Mouse (Mus musculus): ENCODE measurements at regions not wholly inside any gene's neighbourhood (a gene's known extent, or its start where the extent isn't known, plus 50 kb on each side); places are given as distances from the start of the nearest gene placed in this dataset.
"Not testable (repeated sequence)": the region's sequence is repeated elsewhere in the genome, so short reads cannot be mapped to it uniquely, and the experiment has no call there.

- not testable (repeated sequence) for DNase-seq (ENCODE audit: low spot score)
Measured at GRCm38 (mm10) chr1:184669173-184669572, 63.2 kb downstream of the Hlx start.

GRCm38 (mm10) chr1:184668428-184668827, 64.0 kb downstream of the Hlx start:
- DNase-seq (ENCODE audit: low spot score) = no peak

DNA sequence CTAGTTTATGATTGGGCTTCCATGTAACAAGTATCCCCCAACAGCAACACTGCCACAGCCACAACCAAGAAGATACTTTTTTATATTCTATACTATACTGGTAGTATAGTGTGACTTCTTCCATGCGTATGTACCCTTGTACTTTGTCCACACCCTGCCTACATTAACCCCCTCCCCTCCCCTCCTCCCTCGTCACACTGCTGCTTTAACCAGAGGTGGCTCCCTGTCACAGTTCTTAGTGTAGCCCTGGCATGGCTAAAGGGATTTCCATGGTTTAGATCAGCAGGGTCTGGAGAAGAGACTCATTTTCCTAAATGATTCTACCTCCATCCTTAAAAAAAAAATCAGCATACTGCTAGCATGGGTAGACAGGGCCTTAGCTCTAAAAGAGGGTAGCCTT, 64.4 kb downstream of the Hlx start:
- no peak for DNase-seq (ENCODE audit: low spot score)

- DNase-seq (ENCODE audit: low spot score) = no peak
Measured at GRCm38 (mm10) chr1:184665243-184665642, 67.2 kb downstream of the Hlx start.

DNA sequence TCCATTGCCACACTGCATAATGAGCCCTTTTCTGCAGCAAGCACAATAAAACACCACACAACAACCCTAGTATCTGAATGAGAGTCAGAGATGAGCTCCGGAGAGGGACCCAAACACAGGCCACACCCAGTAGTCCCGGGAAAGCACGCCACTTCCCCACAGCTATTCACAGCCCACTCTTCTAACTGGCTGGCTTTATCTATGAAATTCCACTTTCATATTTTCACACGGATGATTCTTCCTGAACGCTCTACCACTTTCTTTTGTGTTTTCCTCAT, 68.4 kb downstream of the Hlx start:
- no peak for DNase-seq (ENCODE audit: low spot score)

- no peak for DNase-seq (ENCODE audit: low spot score)
Measured at GRCm38 (mm10) chr1:184663300-184664097, 68.9 kb downstream of the Hlx start.

GRCm38 (mm10) chr1:184650541-184651105, 81.8 kb downstream of the Hlx start:
- DNase-seq (ENCODE audit: low spot score) = no peak

GRCm38 (mm10) chr1:184647920-184648540, 84.4 kb downstream of the Hlx start:
- no peak for DNase-seq (ENCODE audit: low spot score)

DNA sequence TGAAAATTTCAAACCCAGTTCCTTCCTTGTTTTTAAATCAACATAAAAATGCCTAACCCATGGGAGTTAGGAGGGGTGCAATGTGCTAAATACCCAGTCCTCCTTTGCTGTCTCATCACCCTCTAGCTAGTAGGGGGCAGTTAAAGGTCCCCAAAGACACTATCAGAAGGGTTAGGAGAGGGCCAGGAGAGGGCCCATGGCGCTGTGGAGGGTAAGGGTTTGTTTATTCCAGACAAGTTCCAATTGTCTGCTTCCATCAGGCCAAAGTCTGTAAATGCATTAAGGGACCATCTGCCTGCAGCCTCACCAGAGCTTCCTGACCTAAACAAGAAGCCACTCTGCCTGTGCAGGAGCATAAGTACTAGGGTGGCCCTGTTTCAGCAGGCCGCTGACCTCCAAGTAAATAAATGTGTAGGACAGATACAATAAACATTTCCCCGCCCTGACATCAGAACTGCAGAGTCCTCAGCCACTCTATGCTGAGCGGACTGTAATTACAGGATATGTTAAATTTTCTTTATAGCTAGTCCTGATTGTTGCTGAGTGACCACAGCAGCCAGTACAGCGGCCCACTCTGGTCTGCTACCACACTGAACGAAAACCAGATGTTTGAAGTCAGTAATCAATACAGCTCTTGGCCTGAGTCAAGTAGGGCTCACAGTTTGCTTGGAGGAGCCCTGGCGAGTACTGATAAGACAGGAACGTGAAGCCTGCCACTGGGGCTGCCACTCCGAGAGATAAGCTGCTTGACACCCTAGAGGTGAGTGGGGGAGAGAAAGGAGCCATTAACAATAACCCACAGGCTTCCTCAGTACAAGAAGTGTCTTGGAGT, 87.4 kb downstream of the Hlx start:
- no peak for DNase-seq (ENCODE audit: low spot score)

GRCm38 (mm10) chr1:184630695-184631475, 101.5 kb downstream of the Hlx start:
- DNase-seq (ENCODE audit: low spot score) = no peak

DNA sequence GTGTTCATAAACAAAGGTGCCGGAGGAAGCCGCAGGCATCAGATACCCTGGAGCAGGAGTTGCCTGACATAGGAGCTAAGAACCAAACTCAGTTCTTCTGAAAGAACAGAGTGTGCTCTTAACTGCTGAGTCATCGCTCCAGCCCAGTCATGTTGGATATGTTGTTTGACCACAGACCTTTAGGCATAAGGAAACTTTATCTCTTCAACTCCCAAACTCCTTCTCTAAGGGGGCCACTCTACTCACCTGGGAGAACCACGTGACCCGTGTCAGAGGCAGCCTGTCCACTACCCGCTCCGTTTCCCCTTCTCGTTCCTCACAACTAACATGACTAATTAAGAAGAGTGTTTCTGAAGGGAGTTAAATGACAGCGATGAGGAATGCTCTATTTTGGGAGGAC, 103.2 kb downstream of the Hlx start:
- DNase-seq (ENCODE audit: low spot score) = peak; percentile 37

DNA sequence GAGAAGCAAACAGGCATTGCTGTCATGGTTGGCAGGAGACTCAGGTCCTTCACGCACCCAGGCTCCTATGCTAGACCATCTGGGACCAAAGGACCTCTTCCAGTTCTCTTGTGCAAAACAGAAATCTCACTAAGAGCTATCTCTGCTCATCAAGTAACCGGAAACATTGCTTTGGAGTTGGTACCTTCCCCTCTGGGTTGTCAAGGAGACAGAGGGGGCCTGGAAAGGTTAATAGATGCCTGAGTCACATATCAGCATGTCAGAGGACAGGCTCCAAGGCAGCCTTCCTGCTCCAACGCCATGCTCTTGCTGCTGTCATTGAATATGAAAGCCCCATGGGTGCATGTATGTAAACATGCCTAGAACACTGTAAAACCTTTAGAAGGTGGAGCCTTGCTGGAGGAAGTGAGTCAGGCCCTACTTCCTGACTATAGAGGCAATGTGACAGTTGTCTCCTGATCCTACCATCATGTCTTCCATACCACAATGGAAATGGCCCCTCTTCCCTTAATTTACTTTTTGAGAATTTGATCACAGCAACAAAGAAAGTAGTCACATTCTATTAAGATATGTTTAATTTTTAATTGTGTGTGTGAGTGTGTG, 103.8 kb downstream of the Hlx start:
- DNase-seq (ENCODE audit: low spot score) = no peak

DNA sequence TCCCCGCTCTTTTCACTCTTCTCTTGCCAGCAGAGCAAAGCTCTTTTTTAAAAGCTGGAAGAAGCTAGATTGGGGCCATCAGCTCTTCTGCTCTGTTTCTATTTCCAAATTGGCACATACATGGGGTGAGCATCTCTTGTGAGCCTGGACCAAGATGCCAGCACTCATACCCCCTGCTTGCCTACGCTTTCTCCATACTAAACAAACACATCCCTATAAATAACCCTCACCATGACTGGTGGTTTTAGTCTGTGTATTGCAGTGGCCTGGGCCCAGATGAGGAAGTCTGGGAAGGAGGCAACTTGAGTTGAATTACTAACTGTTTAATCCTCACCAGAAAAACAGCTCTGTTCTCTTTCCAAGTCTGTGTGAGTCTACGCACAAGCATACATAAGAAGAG, 110.0 kb downstream of the Hlx start:
- peak; percentile 12 for DNase-seq (ENCODE audit: low spot score)

DNA sequence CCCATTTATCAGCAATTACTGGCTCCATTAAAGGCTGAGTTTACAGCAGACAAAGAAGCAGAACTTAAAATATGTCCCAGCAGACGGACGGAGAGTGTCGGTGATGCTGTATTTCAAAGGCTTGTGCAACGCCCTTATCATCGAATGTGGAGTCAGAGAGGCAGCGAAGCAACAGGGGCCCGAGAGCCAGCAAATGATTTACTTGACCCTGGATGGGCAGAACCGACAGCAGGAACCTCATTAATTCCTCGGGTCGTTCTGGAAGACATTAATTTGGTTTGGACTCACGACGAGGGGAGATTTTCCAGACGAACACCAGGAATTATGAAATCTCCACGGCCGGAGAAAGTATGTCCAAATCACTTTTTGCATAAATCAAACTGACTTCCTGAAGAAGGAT, 110.5 kb downstream of the Hlx start:
- DNase-seq (ENCODE audit: low spot score) = peak; percentile 50

GRCm38 (mm10) chr1:184617853-184618454, 114.5 kb downstream of the Hlx start:
- DNase-seq (ENCODE audit: low spot score) = no peak

- DNase-seq (ENCODE audit: low spot score) = no peak
Measured at GRCm38 (mm10) chr1:184615991-184616390, 116.4 kb downstream of the Hlx start.

- no peak for DNase-seq (ENCODE audit: low spot score)
Measured at GRCm38 (mm10) chr1:184614699-184615415, 117.6 kb downstream of the Hlx start.

DNA sequence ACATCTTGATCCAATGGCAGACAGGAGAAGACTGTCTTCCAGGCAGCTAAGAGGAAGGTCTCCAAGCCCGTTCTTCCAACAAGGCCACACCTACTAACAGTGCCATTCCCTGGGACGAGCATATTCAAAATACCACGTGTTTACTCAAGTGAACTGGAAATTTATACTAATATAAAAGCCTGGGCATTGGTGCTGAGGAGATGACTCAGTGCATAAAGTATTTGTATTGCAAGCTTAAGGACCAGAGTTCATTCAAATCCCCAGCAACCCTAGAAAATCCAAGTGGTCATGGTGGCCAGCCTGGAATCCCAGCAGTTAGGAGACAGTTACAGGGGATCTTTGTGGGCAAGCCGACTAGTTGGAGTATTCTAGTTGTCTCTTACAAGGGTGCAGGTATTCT, 119.5 kb downstream of the Hlx start:
- DNase-seq (ENCODE audit: low spot score) = no peak

DNA sequence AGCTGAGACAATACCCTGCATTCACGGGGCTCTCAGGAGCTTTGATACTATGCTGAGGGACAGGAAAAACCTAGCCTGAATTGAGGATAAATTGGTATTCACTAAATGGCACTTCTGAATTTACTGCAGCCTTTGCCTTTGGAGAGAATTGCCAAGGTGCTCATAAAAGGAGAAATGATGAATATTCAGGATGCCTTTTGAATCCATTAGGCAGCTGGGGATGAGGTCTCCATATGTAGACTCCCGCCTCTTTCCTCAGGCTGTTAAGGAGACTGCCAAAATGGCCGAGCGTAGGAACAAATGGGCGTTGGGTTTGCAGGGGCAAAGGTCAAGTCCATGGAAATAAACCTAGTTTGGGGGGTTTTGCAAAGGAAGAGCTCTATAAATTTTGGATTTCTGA, 123.5 kb downstream of the Hlx start:
- DNase-seq (ENCODE audit: low spot score) = no peak

DNA sequence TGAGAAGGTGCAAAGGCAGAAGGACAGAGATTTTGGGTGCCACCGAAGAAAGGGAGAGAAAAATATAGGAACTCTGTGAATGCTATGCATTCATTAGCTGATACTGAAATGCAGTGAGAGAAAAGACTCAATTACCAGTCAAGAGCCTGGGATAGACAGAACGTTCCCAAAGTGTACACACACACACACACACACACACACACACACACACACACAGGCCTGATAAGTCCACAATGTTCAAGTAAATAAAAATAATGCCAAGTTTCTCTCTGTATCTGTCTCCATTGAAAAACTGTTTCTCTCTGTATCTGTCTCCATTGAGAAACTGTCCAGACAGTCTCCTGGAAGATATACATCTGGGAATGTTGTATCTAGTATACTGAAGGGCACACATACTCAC, 124.1 kb downstream of the Hlx start:
- DNase-seq (ENCODE audit: low spot score) = no peak

GRCm38 (mm10) chr1:184606541-184606940, 125.9 kb downstream of the Hlx start:
- DNase-seq (ENCODE audit: low spot score) = no peak

Measured in urinary bladder, postnatal 14 days (tissue).